Mouse (Mus musculus): ENCODE measurements around the gene Ppp1r1c. TPM values are rescaled to one million over a fixed set of nuclear protein-coding genes. Genes with fewer than 3 reads are reported as not detected.

The Ppp1r1c gene
- polyA plus RNA-seq, 1 experiment = not detected

DNA sequence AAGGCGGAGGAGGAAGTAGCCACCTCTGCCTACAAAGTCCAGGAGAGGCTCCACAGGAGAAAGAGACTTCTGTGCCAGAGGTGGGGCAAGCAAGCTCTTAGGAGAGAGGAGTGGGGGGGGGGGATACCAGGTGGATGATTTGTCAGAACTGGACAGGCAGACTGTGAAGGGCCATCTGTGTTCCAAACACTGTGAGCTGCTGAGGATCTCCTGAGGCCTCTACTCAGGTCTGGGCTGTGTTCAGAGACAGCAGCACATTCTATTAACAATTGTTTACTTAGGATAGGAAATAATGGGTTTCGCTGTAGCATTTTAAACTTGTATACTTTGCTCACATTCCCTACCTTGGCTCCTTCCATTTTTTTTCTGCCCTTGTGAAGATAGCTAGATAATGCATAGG, 61.0 kb downstream of the Ppp1r1c start:
- TF ChIP-seq SRF (IDR thresholded peaks at IDR 0.05; ENCODE audit: control insufficient read depth, insufficient read length, low read depth) (no peak), MAX (IDR thresholded peaks at IDR 0.05; ENCODE audit: low read depth) (no peak), TCF3 (IDR thresholded peaks at IDR 0.05; ENCODE audit: insufficient read length, low read depth) (no peak), MYOG (IDR thresholded peaks at IDR 0.05; ENCODE audit: control insufficient read depth in 1 of 3, insufficient read depth in 1 of 3, insufficient read length in 2 of 3, low read depth in 2 of 3) (no peak), E2F4 (IDR thresholded peaks at IDR 0.05; ENCODE audit: insufficient read depth) (no peak), CEBPB (IDR thresholded peaks at IDR 0.05; ENCODE audit: insufficient read depth, poor library complexity, severe bottlenecking) (no peak), TCF12 (IDR thresholded peaks at IDR 0.05; ENCODE audit: insufficient read depth, poor library complexity, severe bottlenecking) (no peak), MYOD1 (IDR thresholded peaks at IDR 0.05; ENCODE audit: control insufficient read depth in 1 of 3, insufficient read length in 2 of 3, low read depth in 2 of 3) (no peak), REST (IDR thresholded peaks at IDR 0.05; ENCODE audit: insufficient read depth, insufficient read length) (no peak), USF1 (IDR thresholded peaks at IDR 0.05; ENCODE audit: low read depth) (no peak), POLR2A (IDR thresholded peaks at IDR 0.05; ENCODE audit: insufficient read length, low read depth) (no peak), POLR2AphosphoS2 (IDR thresholded peaks at IDR 0.05; ENCODE audit: insufficient read length, low read depth) (no peak)

DNA sequence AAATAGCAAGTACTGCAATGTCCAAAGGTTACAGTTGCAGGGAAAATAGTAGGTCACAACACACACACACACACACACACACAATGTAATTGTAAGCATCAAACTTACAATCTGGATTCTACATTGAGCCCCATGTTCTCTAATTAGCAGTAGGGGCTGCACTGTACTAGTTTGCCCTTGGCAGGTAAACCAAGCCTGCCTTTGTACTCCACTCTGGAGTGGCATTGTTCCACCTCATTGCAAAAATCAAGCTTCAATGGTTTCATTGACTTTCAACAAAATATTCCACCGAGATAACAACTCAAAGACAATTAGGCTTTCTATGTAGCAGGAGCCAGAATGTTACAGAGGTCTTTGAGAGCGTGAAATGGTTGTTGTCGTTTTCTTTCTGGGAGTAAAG, 62.7 kb downstream of the Ppp1r1c start:
- Histone ChIP-seq H3ac (ENCODE audit: control insufficient read depth, insufficient read length) (no peak overlapping the region), H3K36me3 (ENCODE audit: control insufficient read depth, insufficient read depth) (no peaks in the 10 kb centered on the region), H3K27me3 (ENCODE audit: control insufficient read depth, insufficient read depth, insufficient read length) (no peaks in the 10 kb centered on the region), H3K4me2 (ENCODE audit: low read depth) (no peak overlapping the region), H3K4me3 (no peak overlapping the region), H3K79me2 (ENCODE audit: control insufficient read depth, insufficient read depth) (no peaks in the 10 kb centered on the region)
- TF ChIP-seq POLR2AphosphoS2 (IDR thresholded peaks at IDR 0.05; ENCODE audit: insufficient read length, low read depth) (no peak), MYOG (IDR thresholded peaks at IDR 0.05; ENCODE audit: control insufficient read depth in 1 of 3, insufficient read depth in 1 of 3, insufficient read length in 2 of 3, low read depth in 2 of 3) (no peak), CEBPB (IDR thresholded peaks at IDR 0.05; ENCODE audit: insufficient read depth, poor library complexity, severe bottlenecking) (no peak), TCF3 (IDR thresholded peaks at IDR 0.05; ENCODE audit: insufficient read length, low read depth) (no peak), TCF12 (IDR thresholded peaks at IDR 0.05; ENCODE audit: insufficient read depth, poor library complexity, severe bottlenecking) (no peak), POLR2A (IDR thresholded peaks at IDR 0.05; ENCODE audit: insufficient read length, low read depth) (no peak), E2F4 (IDR thresholded peaks at IDR 0.05; ENCODE audit: insufficient read depth) (no peak), REST (IDR thresholded peaks at IDR 0.05; ENCODE audit: insufficient read depth, insufficient read length) (no peak), USF1 (IDR thresholded peaks at IDR 0.05; ENCODE audit: low read depth) (no peak), MYOD1 (IDR thresholded peaks at IDR 0.05; ENCODE audit: control insufficient read depth in 1 of 3, insufficient read length in 2 of 3, low read depth in 2 of 3) (no peak), SRF (IDR thresholded peaks at IDR 0.05; ENCODE audit: control insufficient read depth, insufficient read length, low read depth) (no peak), MAX (IDR thresholded peaks at IDR 0.05; ENCODE audit: low read depth) (no peak)

More for the DNA sequence above, 61.0 kb downstream of the Ppp1r1c start:
- Histone ChIP-seq H3K79me2 (ENCODE audit: control insufficient read depth, insufficient read depth) (no peaks in the 10 kb centered on the region), H3K4me2 (ENCODE audit: low read depth) (no peak overlapping the region), H3ac (ENCODE audit: control insufficient read depth, insufficient read length) (no peak overlapping the region), H3K36me3 (ENCODE audit: control insufficient read depth, insufficient read depth) (no peaks in the 10 kb centered on the region), H3K4me3 (no peak overlapping the region), H3K27me3 (ENCODE audit: control insufficient read depth, insufficient read depth, insufficient read length) (no peaks in the 10 kb centered on the region)

DNA sequence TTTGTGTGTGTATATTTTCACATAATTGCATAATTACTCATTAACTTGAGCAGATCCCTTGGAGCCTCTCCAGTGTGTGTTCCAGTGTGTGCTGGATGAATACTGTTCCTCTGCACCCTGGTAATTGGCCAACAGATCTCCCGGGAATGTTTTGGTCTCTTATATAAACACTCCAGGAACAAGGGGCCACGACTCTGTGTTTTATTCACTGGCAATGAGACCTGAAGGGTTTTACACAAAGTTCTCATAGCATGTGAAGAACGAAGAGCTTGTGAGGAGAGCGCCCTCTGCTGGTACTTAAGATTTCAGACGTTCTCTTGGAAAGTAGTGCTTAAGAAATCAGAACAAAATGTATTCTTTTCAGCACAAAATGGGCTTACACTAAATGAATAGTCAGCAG, 66.8 kb downstream of the Ppp1r1c start:
- Histone ChIP-seq H3K79me2 (ENCODE audit: control insufficient read depth, insufficient read depth) (no peaks in the 10 kb centered on the region), H3ac (ENCODE audit: control insufficient read depth, insufficient read length) (no peak overlapping the region), H3K4me2 (ENCODE audit: low read depth) (no peak overlapping the region), H3K4me3 (no peak overlapping the region), H3K36me3 (ENCODE audit: control insufficient read depth, insufficient read depth) (no peaks in the 10 kb centered on the region), H3K27me3 (ENCODE audit: control insufficient read depth, insufficient read depth, insufficient read length) (no peaks in the 10 kb centered on the region)
- TF ChIP-seq USF1 (IDR thresholded peaks at IDR 0.05; ENCODE audit: low read depth) (no peak), POLR2AphosphoS2 (IDR thresholded peaks at IDR 0.05; ENCODE audit: insufficient read length, low read depth) (no peak), E2F4 (IDR thresholded peaks at IDR 0.05; ENCODE audit: insufficient read depth) (no peak), TCF12 (IDR thresholded peaks at IDR 0.05; ENCODE audit: insufficient read depth, poor library complexity, severe bottlenecking) (no peak), REST (IDR thresholded peaks at IDR 0.05; ENCODE audit: insufficient read depth, insufficient read length) (no peak), MYOG (IDR thresholded peaks at IDR 0.05; ENCODE audit: control insufficient read depth in 1 of 3, insufficient read depth in 1 of 3, insufficient read length in 2 of 3, low read depth in 2 of 3) (no peak), POLR2A (IDR thresholded peaks at IDR 0.05; ENCODE audit: insufficient read length, low read depth) (no peak), MYOD1 (IDR thresholded peaks at IDR 0.05; ENCODE audit: control insufficient read depth in 1 of 3, insufficient read length in 2 of 3, low read depth in 2 of 3) (no peak), CEBPB (IDR thresholded peaks at IDR 0.05; ENCODE audit: insufficient read depth, poor library complexity, severe bottlenecking) (no peak), SRF (IDR thresholded peaks at IDR 0.05; ENCODE audit: control insufficient read depth, insufficient read length, low read depth) (no peak), MAX (IDR thresholded peaks at IDR 0.05; ENCODE audit: low read depth) (no peak), TCF3 (IDR thresholded peaks at IDR 0.05; ENCODE audit: insufficient read length, low read depth) (no peak)

GRCm38 (mm10) chr2:79777801-79778200, 70.2 kb downstream of the Ppp1r1c start:
- H3K27me3 ChIP-seq (ENCODE audit: control insufficient read depth, insufficient read depth, insufficient read length) = no peaks in the 10 kb centered on the region
- TF ChIP-seq USF1 (IDR thresholded peaks at IDR 0.05; ENCODE audit: low read depth) (no peak), MAX (IDR thresholded peaks at IDR 0.05; ENCODE audit: low read depth) (no peak), E2F4 (IDR thresholded peaks at IDR 0.05; ENCODE audit: insufficient read depth) (no peak), MYOG (IDR thresholded peaks at IDR 0.05; ENCODE audit: control insufficient read depth in 1 of 3, insufficient read depth in 1 of 3, insufficient read length in 2 of 3, low read depth in 2 of 3) (no peak), MYOD1 (IDR thresholded peaks at IDR 0.05; ENCODE audit: control insufficient read depth in 1 of 3, insufficient read length in 2 of 3, low read depth in 2 of 3) (no peak)
- H3K36me3 ChIP-seq (ENCODE audit: control insufficient read depth, insufficient read depth) = no peaks in the 10 kb centered on the region
- no peak overlapping the region for H3K4me3 ChIP-seq
- H3ac ChIP-seq (ENCODE audit: control insufficient read depth, insufficient read length) = no peak overlapping the region
- H3K79me2 ChIP-seq (ENCODE audit: control insufficient read depth, insufficient read depth) = no peaks in the 10 kb centered on the region
- no peak overlapping the region for H3K4me2 ChIP-seq (ENCODE audit: low read depth)

DNA sequence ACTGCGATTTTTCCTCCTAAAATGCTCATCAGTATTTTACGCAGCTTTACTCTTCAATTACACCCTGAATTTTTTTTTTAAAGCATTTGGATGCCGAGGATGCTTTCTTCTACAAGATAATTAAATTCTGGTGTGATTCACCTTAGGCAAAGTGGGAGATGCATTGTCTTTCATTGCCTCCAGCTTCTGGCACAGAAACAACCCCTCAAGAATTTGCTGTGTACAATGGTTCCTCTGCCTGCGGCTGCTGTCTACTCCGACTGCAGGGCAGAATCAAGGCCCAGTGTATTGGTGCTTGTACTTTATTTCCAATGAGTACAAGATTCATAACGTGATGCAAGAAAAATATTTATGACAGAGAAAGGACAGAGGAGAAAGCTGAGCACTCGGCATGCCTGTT, 73.2 kb downstream of the Ppp1r1c start:
- TF ChIP-seq E2F4 (IDR thresholded peaks at IDR 0.05; ENCODE audit: insufficient read depth) (no peak), MYOG (IDR thresholded peaks at IDR 0.05; ENCODE audit: control insufficient read depth in 1 of 3, insufficient read depth in 1 of 3, insufficient read length in 2 of 3, low read depth in 2 of 3) (no peak), USF1 (IDR thresholded peaks at IDR 0.05; ENCODE audit: low read depth) (no peak), SRF (IDR thresholded peaks at IDR 0.05; ENCODE audit: control insufficient read depth, insufficient read length, low read depth) (no peak), REST (IDR thresholded peaks at IDR 0.05; ENCODE audit: insufficient read depth, insufficient read length) (no peak), POLR2AphosphoS2 (IDR thresholded peaks at IDR 0.05; ENCODE audit: insufficient read length, low read depth) (no peak), TCF12 (IDR thresholded peaks at IDR 0.05; ENCODE audit: insufficient read depth, poor library complexity, severe bottlenecking) (no peak), MAX (IDR thresholded peaks at IDR 0.05; ENCODE audit: low read depth) (no peak), POLR2A (IDR thresholded peaks at IDR 0.05; ENCODE audit: insufficient read length, low read depth) (no peak), CEBPB (IDR thresholded peaks at IDR 0.05; ENCODE audit: insufficient read depth, poor library complexity, severe bottlenecking) (no peak), TCF3 (IDR thresholded peaks at IDR 0.05; ENCODE audit: insufficient read length, low read depth) (no peak), MYOD1 (IDR thresholded peaks at IDR 0.05; ENCODE audit: control insufficient read depth in 1 of 3, insufficient read length in 2 of 3, low read depth in 2 of 3) (no peak)
- no peak overlapping the region for H3K4me3 ChIP-seq
- H3K4me2 ChIP-seq (ENCODE audit: low read depth) = no peak overlapping the region
- H3ac ChIP-seq (ENCODE audit: control insufficient read depth, insufficient read length) = no peak overlapping the region
- H3K79me2 ChIP-seq (ENCODE audit: control insufficient read depth, insufficient read depth) = no peaks in the 10 kb centered on the region
- H3K36me3 ChIP-seq (ENCODE audit: control insufficient read depth, insufficient read depth) = no peaks in the 10 kb centered on the region
- no peaks in the 10 kb centered on the region for H3K27me3 ChIP-seq (ENCODE audit: control insufficient read depth, insufficient read depth, insufficient read length)
